9 mouse cellular contexts compared by ENCODE assay signal in genomic region chr1:191394126-191394525, GRCm38 (mm10). TPM values are rescaled to one million over a fixed set of nuclear protein-coding genes. Genes with fewer than 3 reads are reported as not detected.
A peak's percentile ranks its signal among the peaks of the same experiment; 100 is the strongest.
DNase-seq lines count a peak whose midpoint lies in the region; ATAC-seq lines count a peak whose summit lies in the region.
"Had no signal": no experiment of that assay in that cellular context is flagged by ENCODE, and none has a peak within 500 bp of the region (broad histone marks: within the 10 kb centered on the region; RNA-seq: fewer than 3 reads in every experiment).

No protein-coding gene starts in this region.

- DNase-seq in MN1 (ENCODE audit: low spot score) = peak; percentile 35
- no peak for DNase-seq in cerebellum, postnatal 4 days (ENCODE audit: low spot score in 2 of 2)
- no peak for DNase-seq in cerebellum, adult 11-12 months
- no peak for DNase-seq in layer of hippocampus, adult 8-10 months (ENCODE audit: low spot score in 2 of 2)
- DNase-seq: embryo, embryonic 11 days had no signal

- H3K36me3 ChIP-seq in hindbrain, embryonic 15.5 days = no peaks in the 10 kb centered on the region
- H3K36me3 ChIP-seq in hindbrain, embryonic 12.5 days = no peaks in the 10 kb centered on the region
- H3K36me3 ChIP-seq in heart, embryonic 15.5 days = no peaks in the 10 kb centered on the region
- H3K36me3 ChIP-seq in lung, embryonic 15.5 days = no peaks in the 10 kb centered on the region

- ATAC-seq in hindbrain, embryonic 15.5 days (ENCODE audit: low FRiP score, low read depth) = no peak
- no peak for ATAC-seq in hindbrain, embryonic 12.5 days (ENCODE audit: low FRiP score)
- ATAC-seq in heart, embryonic 15.5 days (replicated peaks; ENCODE audit: insufficient number of reproducible peaks, insufficient read depth, low FRiP score, low read depth) = no peak
- ATAC-seq in lung, embryonic 15.5 days (ENCODE audit: borderline replicate concordance, extremely low read depth, low FRiP score, low TSS enrichment) = no peak

- WGBS in hindbrain, embryonic 15.5 days = 65% methylated on average over 2 of the region's 2 CpGs
- 72% methylated on average over 2 of the region's 2 CpGs for WGBS in hindbrain, embryonic 12.5 days
- WGBS in heart, embryonic 15.5 days = 23% methylated on average over 2 of the region's 2 CpGs
- 43% methylated on average over 2 of the region's 2 CpGs for WGBS in lung, embryonic 15.5 days

- H3K9ac ChIP-seq in hindbrain, embryonic 15.5 days = no peak overlapping the region
- H3K9ac ChIP-seq in hindbrain, embryonic 12.5 days = no peak overlapping the region
- peak overlapping the region; percentile 41; the same call in 1 of the 2 replicates for H3K9ac ChIP-seq in heart, embryonic 15.5 days
- no peak overlapping the region for H3K9ac ChIP-seq in lung, embryonic 15.5 days

- H3K4me1 ChIP-seq in hindbrain, embryonic 15.5 days (replicated peaks) = peaks cover 4% of the 10 kb centered on the region
- 0 out of 2 replicates have a peak, but pooled peaks cover 3% of the 10 kb centered on the region for H3K4me1 ChIP-seq in hindbrain, embryonic 12.5 days
- H3K4me1 ChIP-seq in heart, embryonic 15.5 days (replicated peaks) = peaks cover 25% of the 10 kb centered on the region
- peaks cover 31% of the 10 kb centered on the region for H3K4me1 ChIP-seq in lung, embryonic 15.5 days

- H3K4me3 ChIP-seq in hindbrain, embryonic 15.5 days = peak overlapping the region; percentile 4; the same call in 1 of the 2 replicates
- no peak overlapping the region for H3K4me3 ChIP-seq in hindbrain, embryonic 12.5 days
- H3K4me3 ChIP-seq in heart, embryonic 15.5 days = peak overlapping the region; percentile 36
- H3K4me3 ChIP-seq in lung, embryonic 15.5 days = peak overlapping the region; percentile 79; the same call in 1 of the 2 replicates

- peak overlapping the region; percentile 32 for H3K4me2 ChIP-seq in hindbrain, embryonic 15.5 days
- no peak overlapping the region for H3K4me2 ChIP-seq in hindbrain, embryonic 12.5 days (replicated peaks)
- H3K4me2 ChIP-seq in heart, embryonic 15.5 days = peak overlapping the region; percentile 69
- peak overlapping the region; percentile 61 for H3K4me2 ChIP-seq in lung, embryonic 15.5 days

- H3K27ac ChIP-seq in hindbrain, embryonic 15.5 days (replicated peaks) = no peak overlapping the region
- H3K27ac ChIP-seq in hindbrain, embryonic 12.5 days = no peak overlapping the region
- H3K27ac ChIP-seq in heart, embryonic 15.5 days = no peak overlapping the region
- H3K27ac ChIP-seq in lung, embryonic 15.5 days = no peak overlapping the region

- H3K27me3 ChIP-seq in hindbrain, embryonic 15.5 days = no peaks in the 10 kb centered on the region
- 0 out of 2 replicates have a peak, but pooled peaks cover 4% of the 10 kb centered on the region for H3K27me3 ChIP-seq in hindbrain, embryonic 12.5 days
- no peaks in the 10 kb centered on the region for H3K27me3 ChIP-seq in heart, embryonic 15.5 days
- no peaks in the 10 kb centered on the region for H3K27me3 ChIP-seq in lung, embryonic 15.5 days

- H3K9me3 ChIP-seq in hindbrain, embryonic 15.5 days = no peaks in the 10 kb centered on the region
- no peaks in the 10 kb centered on the region for H3K9me3 ChIP-seq in hindbrain, embryonic 12.5 days (replicated peaks)
- H3K9me3 ChIP-seq in heart, embryonic 15.5 days (replicated peaks) = no peaks in the 10 kb centered on the region
- H3K9me3 ChIP-seq in lung, embryonic 15.5 days = no peaks in the 10 kb centered on the region

RNA-seq across cellular contexts. Expression of gene Ppp2r5a, which starts 8.9 kb away (rescaled TPM):
- 9.6 and 9.9 TPM in 2 replicates for polyA plus RNA-seq in hindbrain, embryonic 15.5 days (2015; fragmentation: Nextera tagmentation; extraction: Ambion mirVana)
- polyA plus RNA-seq in hindbrain, embryonic 12.5 days (2016; fragmentation: Nextera tagmentation; extraction: Ambion mirVana) = 13.9 and 14.9 TPM in 2 replicates
- polyA plus RNA-seq in heart, embryonic 15.5 days (2015; fragmentation: Nextera tagmentation; extraction: Ambion mirVana) = 31.1 and 36.4 TPM in 2 replicates
- 27.1 and 32.2 TPM in 2 replicates for polyA plus RNA-seq in lung, embryonic 15.5 days (2015; fragmentation: Nextera tagmentation; extraction: Ambion mirVana)
- 10 to 100 TPM; 65.1 to 76.6 (median 70.6) TPM for total RNA-seq in layer of hippocampus, adult 8-10 months (2022)
